Mouse (Mus musculus) cerebellum, adult 2 months (tissue): ENCODE data around the gene Arrdc2.

Source experiments
- CTCF ChIP-seq: fragments of 200-500 bp; IDR thresholded peaks from 2 replicates; pipeline ENCODE4 v1.5.1; 2011; ENCODE audit warnings: low read depth, mild to moderate bottlenecking, control low read depth, low read length, moderate library complexity, borderline replicate concordance; ENCODE audit not compliant: insufficient read depth
- POLR2A ChIP-seq: fragments of 200-500 bp; IDR thresholded peaks from 2 replicates; pipeline ENCODE4 v1.6.1; 2011; ENCODE audit warnings: low read length, control low read depth, borderline replicate concordance; ENCODE audit not compliant: insufficient read depth

GRCm38 (mm10) chr8:70827010-70827409, 12.5 kb downstream of the Arrdc2 start:
- TF ChIP-seq POLR2A (no peak), CTCF (no peak)
